Mouse (Mus musculus): ENCODE measurements at regions not wholly inside any gene's neighbourhood (a gene's known extent, or its start where the extent isn't known, plus 50 kb on each side); places are given as distances from the start of the nearest gene placed in this dataset.
"Not testable (repeated sequence)": the region's sequence is repeated elsewhere in the genome, so short reads cannot be mapped to it uniquely, and the experiment has no call there.

DNA sequence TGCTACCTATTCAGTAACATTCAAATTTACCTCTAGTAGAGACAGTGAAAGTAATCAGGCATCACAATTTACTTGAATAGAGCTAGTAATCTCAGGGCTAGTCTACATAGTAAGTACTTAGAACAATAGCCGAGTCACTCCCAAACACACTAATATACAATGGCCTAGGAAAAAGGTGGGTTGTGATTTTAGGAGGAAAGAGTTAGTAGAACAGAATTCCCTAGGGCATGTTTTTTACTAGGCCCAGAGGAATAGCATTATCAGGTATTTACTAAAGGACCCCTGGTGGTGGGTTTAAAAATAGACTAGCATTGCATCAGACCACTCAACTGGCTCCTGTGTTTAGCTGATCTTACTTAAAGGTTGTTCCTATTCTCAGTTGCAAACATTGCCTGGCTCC is 535.8 kb downstream of the Mat2b start:
- not testable (repeated sequence) for DNase-seq

DNA sequence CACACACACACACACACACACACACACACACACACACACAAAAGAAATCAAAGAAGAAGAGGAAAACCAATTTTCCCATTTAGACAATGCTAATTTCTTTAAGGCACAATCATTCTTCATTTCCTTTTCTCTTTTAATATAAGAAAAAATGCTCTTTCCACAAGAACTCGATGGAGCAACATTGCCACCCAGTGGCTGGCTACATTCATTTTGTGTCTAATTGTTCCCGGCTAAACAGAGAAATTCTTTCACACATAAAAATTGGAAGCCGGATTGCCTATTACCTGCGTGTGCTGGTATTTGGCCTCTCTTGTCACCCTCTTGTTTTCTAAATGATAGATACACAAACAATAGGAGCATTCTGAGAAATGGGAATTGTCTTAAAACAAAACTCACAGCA is 545.7 kb downstream of the Mat2b start:
- peak; percentile 84 to 87 for DNase-seq

DNA sequence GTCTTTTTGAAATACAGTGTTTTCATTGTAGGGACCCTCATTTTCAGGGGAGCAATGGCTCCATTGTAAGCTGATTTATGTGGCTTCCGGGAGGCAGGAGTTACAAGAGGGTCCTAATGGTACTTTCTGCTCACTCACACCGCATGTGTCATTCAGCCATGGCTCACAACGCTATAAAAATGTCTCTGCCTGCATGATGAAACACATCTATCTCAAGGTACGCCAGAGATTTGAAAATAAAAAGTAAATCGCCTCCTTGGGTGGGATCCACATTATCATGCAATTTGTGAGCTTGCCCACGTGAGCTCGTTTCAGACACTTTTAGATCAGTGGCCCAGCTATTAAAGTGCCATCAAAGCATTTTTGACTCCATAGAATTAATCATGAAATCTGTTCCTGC is 557.2 kb downstream of the Mat2b start:
- no peak for DNase-seq

DNA sequence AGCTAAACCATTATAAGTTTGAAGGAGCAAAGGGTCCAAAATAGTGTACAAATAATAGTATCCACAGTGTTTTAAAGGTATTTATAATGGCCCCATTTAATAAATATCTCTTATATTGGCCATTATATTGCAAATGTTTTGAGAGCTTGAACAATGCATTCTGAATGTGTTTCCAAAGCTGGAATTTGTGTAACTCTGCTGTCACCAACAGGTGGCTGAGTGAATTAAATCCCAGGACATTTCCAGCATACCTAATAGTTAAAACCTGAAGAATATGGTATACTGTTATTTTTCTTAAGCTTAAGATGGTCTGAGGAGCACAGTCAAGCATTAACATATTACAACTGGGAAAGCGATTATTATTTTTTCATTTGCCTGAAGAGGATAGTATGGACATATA is 592.4 kb downstream of the Mat2b start:
- DNase-seq, result no peak

DNA sequence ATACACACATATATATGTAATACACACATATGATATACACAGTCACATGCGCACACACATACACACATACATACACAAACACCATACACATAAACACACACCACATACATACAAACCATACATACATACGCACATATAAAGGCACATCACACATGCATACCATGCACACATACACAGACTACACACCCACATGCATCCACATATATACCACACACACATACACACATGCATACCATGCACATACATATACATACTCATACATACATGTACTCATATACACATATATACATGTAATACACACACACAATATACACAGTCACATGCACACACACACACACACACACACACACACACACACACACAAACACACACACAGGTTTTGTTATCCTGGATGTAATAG is 620.7 kb downstream of the Mat2b start:
- no peak for DNase-seq

DNA sequence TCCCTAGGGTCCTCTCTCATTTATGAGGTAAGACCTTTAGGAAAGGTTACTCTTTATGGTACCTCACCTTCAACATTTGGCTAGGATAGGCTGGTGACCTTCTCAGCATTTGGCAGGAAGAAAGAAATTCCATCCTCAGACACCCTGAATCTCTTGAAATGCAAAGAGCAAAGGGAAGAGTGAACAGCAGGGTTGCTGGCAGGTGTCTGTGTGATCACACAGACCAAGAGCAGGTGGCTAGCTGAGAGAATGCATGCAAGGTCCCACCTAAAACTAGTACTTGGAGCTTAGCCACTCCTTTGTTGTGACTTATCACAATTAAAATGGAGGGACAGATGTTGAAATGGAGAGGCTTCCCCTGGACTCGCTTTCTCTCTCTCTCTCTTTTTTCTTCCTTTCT is 644.5 kb downstream of the Mat2b start:
- peak; percentile 6 to 15 for DNase-seq

DNA sequence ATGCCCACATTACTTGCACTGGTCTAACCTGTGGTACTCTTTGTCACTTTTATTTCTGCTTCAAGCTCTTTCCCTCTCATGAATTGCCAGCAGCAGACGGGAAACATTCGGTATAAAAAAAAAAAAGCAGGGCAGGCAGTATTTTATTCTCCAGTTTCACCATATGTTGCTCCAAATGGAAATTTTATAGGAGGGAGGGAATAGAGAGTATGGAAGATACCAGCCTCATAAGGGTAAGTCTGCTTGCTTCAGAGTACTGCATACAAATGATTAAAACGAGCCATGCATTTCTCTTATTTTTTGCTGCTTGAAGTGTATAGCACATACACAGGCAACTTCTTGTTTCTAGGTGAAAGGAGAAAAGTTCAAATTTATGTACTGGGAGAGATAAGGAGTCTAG is 667.5 kb downstream of the Mat2b start:
- no peak for DNase-seq

DNA sequence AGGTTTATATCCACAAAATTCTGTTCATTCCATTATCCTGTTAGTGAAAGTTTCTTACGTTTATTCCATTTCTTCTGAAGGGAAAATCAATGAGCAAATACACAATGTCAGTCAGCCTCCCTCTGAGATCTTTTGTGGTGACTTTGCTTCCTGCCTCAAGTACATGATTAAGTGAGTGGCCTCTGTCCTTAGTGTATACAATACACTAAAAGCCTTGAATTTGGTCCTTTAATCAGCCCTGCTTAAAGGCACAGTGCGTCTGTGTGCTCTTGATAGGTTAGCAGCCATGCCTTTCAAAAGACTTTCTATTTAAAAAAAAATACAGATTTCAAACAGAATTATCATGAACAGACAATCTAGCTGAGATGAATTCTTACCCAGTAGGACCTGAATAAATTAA is 695.5 kb downstream of the Mat2b start:
- DNase-seq, result no peak

DNA sequence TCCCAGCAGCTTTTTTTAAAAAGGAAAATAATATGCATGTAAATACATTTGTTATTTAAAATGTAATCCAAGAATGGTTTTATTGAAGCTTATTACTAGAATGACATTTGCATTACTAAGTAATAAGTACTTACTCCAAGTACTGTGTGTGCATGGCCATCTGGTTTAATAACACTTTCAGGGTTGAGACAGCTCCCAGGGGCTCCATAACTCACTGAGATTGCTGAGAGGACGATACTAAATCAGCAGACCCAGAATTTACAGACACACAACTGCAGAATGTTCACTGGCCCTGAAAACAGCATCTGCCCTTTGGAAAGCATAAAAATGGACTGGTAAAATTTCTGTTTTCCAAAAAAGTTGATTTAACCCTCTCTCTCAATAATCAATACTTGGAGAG is 696.4 kb downstream of the Mat2b start:
- DNase-seq, result no peak

DNA sequence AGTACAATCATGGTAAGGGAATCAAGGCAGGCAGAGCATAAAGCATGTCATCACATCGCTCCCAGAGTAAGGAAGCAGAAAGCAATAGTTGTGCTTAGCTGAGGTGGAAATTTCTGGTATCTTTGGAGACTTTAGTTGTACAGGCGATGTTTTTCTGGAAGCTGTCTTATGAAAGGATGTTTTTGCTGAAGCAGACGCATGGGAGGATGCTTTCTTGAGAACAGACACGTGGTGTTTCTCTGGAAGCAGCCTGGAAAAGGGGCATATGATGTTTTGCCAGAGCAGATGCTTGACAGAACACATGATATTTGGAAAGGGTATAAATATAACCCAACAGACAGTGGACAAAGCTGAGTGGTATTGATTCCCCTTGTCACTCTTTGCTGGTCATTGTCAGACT is 722.4 kb downstream of the Mat2b start:
- no peak for DNase-seq

DNA sequence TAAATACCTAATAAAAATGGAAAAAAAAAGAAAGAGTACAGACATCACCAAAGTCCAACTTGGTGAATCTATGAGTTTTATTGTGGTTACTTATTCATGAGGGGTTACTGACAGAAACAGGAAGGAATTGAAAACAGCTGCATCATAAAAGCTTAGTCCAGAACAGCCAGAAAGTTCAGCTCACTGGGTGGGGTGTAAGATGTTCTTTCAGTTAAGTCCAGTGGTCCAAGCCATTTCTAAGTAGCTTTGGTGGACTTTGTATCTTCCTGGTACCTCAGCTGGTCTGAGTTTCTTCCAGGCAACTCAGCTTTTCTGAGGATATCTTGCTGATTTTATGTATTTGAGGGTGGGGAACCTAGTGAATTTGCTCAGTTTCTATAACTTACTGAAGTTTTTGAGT is 731.3 kb downstream of the Mat2b start:
- DNase-seq, result no peak

DNA sequence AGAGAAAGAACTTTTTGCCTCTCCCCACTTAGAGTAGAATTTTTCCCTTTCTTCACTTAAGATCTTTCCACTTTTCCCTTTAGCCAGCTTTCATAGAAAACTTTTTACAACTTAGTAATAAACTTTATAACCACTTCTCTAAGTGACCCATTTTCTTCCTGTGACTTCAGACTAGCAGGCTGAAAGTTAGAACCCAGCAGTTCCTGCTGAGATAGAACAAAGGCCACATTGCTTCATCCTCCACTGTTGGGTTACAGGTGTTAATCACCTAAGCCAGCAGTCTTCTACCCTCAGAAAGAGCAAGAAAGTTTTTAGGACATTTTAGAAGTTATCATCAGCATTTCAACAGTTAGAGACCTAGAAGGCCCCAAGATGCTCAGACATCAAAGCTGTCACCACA is 740.6 kb downstream of the Mat2b start:
- DNase-seq, result no peak

DNA sequence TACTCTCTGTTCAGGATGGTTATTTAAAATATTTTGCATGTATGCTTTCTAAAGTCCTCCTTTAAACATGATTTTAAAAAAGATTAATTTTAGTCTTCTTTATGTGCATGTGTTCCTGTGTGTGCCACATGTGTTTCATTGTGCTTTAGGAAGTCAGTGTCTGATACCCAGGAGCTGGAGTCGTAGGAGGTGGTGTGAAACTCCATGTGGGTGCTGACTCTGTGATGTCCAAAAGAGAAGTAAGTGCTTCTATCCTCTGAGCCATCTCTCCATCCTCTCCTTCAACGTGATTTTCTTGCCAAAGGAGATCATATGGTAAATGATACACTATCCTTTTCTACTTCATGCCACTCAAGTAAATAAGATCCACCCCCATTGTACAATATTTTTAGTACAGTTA is 750.8 kb downstream of the Mat2b start:
- no peak for DNase-seq

DNA sequence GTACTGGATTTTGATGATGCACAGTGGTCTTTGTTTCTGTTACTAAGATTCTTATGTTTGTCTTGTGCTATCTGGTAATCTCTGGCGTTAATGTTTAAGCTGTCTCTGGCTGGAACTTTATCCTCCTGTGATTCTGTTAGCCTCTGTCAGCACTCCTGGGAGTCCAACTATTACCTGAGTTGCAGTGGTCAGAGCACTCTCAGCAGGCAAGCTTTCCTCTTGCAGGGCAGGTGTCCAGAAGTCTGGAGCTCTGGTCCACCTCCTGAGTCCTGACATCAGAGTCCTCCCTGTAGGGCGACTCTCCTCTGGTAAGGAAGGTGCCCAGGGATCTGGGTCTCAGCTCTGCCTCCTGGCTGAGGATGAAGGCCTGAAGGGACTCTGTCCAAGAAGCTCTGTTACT is 760.8 kb downstream of the Mat2b start:
- DNase-seq, result no peak

DNA sequence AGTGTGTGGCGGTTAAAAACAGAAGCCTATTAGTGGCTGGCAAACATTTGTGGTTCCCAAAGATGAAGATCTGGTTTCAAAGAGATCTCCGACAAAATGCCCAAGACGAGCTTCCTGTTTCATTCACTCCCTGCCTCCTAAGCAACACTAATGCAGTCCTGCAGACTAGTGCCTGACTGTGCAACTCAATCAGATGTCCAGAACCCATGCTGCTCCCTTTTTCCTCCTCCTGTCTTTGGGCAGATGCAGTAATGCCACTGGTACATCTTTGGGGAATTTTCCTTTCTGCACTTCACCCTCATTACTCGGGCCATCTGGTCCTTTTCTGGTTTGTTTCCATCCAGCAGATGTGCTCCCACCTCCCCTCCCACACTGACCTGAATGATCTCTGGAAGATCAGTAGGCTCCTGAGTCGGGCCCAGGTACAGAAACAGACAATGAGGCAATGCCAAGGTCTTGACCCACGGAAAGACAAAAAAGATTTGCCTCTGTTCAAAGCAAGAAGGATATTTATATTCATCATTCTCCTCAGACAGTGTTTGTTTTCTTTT is 771.0 kb downstream of the Mat2b start:
- peak; percentile 21 to 35 for DNase-seq

DNA sequence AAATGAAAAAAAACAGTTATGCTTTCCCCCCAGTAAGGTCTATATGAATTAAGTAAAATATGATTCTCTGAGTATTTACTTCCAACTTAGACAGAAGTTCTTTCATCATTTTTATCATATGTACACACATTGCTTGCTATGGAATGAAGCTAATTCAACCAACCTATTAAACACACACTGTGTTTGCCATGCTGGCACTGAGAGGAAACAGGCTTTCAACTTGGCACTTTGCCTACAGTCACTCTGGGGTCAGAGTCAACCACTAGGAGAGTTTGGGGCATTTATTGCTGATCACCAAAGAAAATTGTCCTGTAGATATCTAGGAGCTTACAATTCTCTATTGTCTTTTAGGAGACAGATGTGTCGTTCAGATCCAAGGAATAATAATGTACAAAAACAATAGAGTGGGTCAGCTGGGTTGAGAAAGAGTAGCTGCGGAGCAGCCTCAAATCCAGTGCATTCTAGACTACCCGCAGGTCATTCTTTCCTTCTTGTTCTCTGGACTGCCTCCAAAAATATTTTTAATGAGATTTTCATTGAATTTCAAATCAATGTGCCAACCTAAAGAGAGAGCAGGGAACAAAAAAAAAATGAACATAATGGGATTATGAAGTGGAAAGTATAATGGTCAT is 777.2 kb downstream of the Mat2b start:
- DNase-seq, result peak; percentile 76 to 77

DNA sequence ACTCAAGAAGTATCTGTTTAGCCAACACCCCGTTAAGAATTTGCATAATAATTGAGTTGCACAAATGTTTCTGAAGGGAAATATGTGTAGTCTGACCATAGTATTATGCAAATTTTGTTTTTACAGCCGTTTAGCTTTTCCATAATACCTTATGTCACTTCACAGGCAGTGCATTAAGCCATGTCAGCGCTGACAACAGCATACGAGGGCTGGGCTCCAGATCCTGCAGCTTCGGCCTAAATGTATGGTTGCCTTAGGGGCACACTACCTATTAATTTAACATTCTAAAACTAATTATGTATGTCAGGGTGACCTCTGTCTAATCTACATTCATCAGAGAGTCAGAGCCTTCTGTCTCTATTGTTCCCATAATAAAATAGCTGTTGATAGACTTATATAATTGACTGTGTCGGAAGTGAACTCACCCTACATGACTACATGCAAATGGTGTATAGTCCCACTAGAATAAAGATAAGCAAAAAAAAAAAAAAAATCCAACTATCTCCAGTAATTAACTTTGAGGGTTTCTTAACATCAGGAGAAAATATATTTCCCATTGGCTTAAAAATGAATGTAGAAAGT is 795.3 kb downstream of the Mat2b start:
- DNase-seq, result no peak

DNA sequence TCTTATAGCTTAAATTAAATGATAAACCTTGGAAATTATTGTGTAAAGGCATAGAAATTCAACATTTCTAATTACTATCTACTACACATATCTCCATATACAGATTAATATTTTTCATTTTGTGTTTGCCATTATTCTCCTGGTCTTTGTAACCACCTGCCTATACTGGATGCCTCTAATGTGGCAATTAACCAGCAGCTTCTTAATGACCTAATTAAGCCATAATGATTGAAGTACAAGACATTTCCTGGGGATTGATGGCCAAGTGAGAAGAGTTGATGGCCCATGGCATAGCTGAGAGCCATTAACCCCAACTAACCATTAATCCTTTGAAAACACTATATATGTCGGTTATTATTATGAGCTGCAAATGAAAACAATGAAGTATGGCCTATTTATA is 811.7 kb downstream of the Mat2b start:
- DNase-seq, result no peak

DNA sequence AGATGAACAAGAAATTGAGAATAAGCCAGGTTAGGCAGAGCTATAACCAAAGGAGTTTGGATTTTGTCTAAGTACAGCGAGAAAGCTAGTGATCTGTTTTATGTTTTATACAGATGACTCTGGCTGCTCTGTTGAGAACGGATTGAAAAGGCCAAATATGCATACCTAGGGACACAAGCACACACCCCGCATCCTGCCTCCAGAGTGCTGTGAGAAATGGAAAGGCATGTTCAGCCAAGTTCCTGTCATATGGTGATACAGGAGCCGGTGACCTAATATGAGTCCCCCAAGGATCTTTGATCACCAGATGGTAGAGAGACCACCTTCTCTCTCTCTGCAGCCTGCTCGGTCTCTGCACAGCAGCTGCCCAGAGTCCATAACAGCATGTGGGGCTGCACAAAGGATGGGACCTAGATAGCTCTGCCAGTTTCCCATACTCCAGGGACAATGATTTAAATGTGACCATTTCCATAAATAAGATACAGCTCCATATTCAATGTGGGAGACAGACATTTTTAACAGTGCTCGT is 826.5 kb downstream of the Mat2b start:
- peak; percentile 34 to 48 for DNase-seq

Data from cerebellum, postnatal 10 days (tissue).